Mouse (Mus musculus): ENCODE results near the gene Vmn1r208. TPM values are rescaled to one million over a fixed set of nuclear protein-coding genes. Genes with fewer than 3 reads are reported as not detected.
"Not testable (repeated sequence)": the region's sequence is repeated elsewhere in the genome, so short reads cannot be mapped to it uniquely, and the experiment has no call there.

Vmn1r208 gene
- not detected in 2 replicates for polyA plus RNA-seq (2015; fragmentation: Nextera tagmentation; extraction: Ambion mirVana)

- ATAC-seq; H3K27me3 ChIP-seq (replicated peaks; ENCODE audit: control insufficient read depth, insufficient read depth, low read length); H3K9me3 ChIP-seq (ENCODE audit: control insufficient read depth, low read length); H3K4me1 ChIP-seq (ENCODE audit: control insufficient read depth, insufficient read depth, low read depth, low read length); H3K9ac ChIP-seq (ENCODE audit: low read depth, low read length); H3K36me3 ChIP-seq (ENCODE audit: control insufficient read depth, insufficient read depth, low read length); H3K4me2 ChIP-seq (ENCODE audit: low read length); H3K4me3 ChIP-seq (ENCODE audit: low read length); H3K27ac ChIP-seq (ENCODE audit: low read depth, low read length): not testable (repeated sequence)
- WGBS = no CpG with 5 or more reads among the region's 7 CpGs
Measured at GRCm38 (mm10) chr13:22777300-22777699, at the start of gene Vmn1r208. Vmn1r208 (minus strand) TSS chr13:22777400.

GRCm38 (mm10) chr13:22821601-22822000 lies 44.4 kb upstream of the Vmn1r208 start:
- not testable (repeated sequence) for H3K4me1 ChIP-seq (ENCODE audit: control insufficient read depth, insufficient read depth, low read depth, low read length); H3K36me3 ChIP-seq (ENCODE audit: control insufficient read depth, insufficient read depth, low read length); ATAC-seq; H3K27me3 ChIP-seq (replicated peaks; ENCODE audit: control insufficient read depth, insufficient read depth, low read length); H3K4me2 ChIP-seq (ENCODE audit: low read length); H3K4me3 ChIP-seq (ENCODE audit: low read length); H3K27ac ChIP-seq (ENCODE audit: low read depth, low read length); H3K9ac ChIP-seq (ENCODE audit: low read depth, low read length); H3K9me3 ChIP-seq (ENCODE audit: control insufficient read depth, low read length)
- WGBS = 97% methylated on average over 1 of the region's 1 CpGs

GRCm38 (mm10) chr13:22809582-22809981 lies 32.4 kb upstream of the Vmn1r208 start, which contains the start of gene Vmn1r209:
Vmn1r209 (minus strand) TSS chr13:22809682.
- not testable (repeated sequence) for H3K36me3 ChIP-seq (ENCODE audit: control insufficient read depth, insufficient read depth, low read length); H3K27ac ChIP-seq (ENCODE audit: low read depth, low read length); H3K9ac ChIP-seq (ENCODE audit: low read depth, low read length); H3K27me3 ChIP-seq (replicated peaks; ENCODE audit: control insufficient read depth, insufficient read depth, low read length); H3K4me1 ChIP-seq (ENCODE audit: control insufficient read depth, insufficient read depth, low read depth, low read length); ATAC-seq; H3K4me2 ChIP-seq (ENCODE audit: low read length); H3K9me3 ChIP-seq (ENCODE audit: control insufficient read depth, low read length); H3K4me3 ChIP-seq (ENCODE audit: low read length)

GRCm38 (mm10) chr13:22788096-22788495 lies 10.9 kb upstream of the Vmn1r208 start:
- not testable (repeated sequence) for H3K9me3 ChIP-seq (ENCODE audit: control insufficient read depth, low read length); H3K9ac ChIP-seq (ENCODE audit: low read depth, low read length); H3K4me2 ChIP-seq (ENCODE audit: low read length); H3K27ac ChIP-seq (ENCODE audit: low read depth, low read length); H3K4me1 ChIP-seq (ENCODE audit: control insufficient read depth, insufficient read depth, low read depth, low read length); ATAC-seq; H3K36me3 ChIP-seq (ENCODE audit: control insufficient read depth, insufficient read depth, low read length); H3K4me3 ChIP-seq (ENCODE audit: low read length); H3K27me3 ChIP-seq (replicated peaks; ENCODE audit: control insufficient read depth, insufficient read depth, low read length)
- WGBS = 84% methylated on average over 3 of the region's 3 CpGs

GRCm38 (mm10) chr13:22784159-22784558 lies 7.0 kb upstream of the Vmn1r208 start:
- H3K4me3 ChIP-seq (ENCODE audit: low read length); H3K36me3 ChIP-seq (ENCODE audit: control insufficient read depth, insufficient read depth, low read length); ATAC-seq; H3K4me1 ChIP-seq (ENCODE audit: control insufficient read depth, insufficient read depth, low read depth, low read length); H3K9ac ChIP-seq (ENCODE audit: low read depth, low read length); H3K27ac ChIP-seq (ENCODE audit: low read depth, low read length); H3K9me3 ChIP-seq (ENCODE audit: control insufficient read depth, low read length); H3K4me2 ChIP-seq (ENCODE audit: low read length); H3K27me3 ChIP-seq (replicated peaks; ENCODE audit: control insufficient read depth, insufficient read depth, low read length): not testable (repeated sequence)

GRCm38 (mm10) chr13:22771592-22771991 lies 5.6 kb downstream of the Vmn1r208 start:
- H3K9me3 ChIP-seq (ENCODE audit: control insufficient read depth, low read length); H3K27me3 ChIP-seq (replicated peaks; ENCODE audit: control insufficient read depth, insufficient read depth, low read length); H3K4me2 ChIP-seq (ENCODE audit: low read length); H3K27ac ChIP-seq (ENCODE audit: low read depth, low read length); H3K4me3 ChIP-seq (ENCODE audit: low read length); ATAC-seq; H3K36me3 ChIP-seq (ENCODE audit: control insufficient read depth, insufficient read depth, low read length); H3K4me1 ChIP-seq (ENCODE audit: control insufficient read depth, insufficient read depth, low read depth, low read length); H3K9ac ChIP-seq (ENCODE audit: low read depth, low read length): not testable (repeated sequence)
- 88% methylated on average over 1 of the region's 2 CpGs for WGBS

GRCm38 (mm10) chr13:22747524-22747923 lies 29.7 kb downstream of the Vmn1r208 start:
- Histone ChIP-seq H3K9me3 (ENCODE audit: control insufficient read depth, low read length) (no peaks in the 10 kb centered on the region), H3K27me3 (replicated peaks; ENCODE audit: control insufficient read depth, insufficient read depth, low read length) (no peaks in the 10 kb centered on the region), H3K4me3 (ENCODE audit: low read length) (no peak overlapping the region), H3K9ac (ENCODE audit: low read depth, low read length) (no peak overlapping the region), H3K4me2 (ENCODE audit: low read length) (no peak overlapping the region), H3K27ac (ENCODE audit: low read depth, low read length) (no peak overlapping the region), H3K36me3 (ENCODE audit: control insufficient read depth, insufficient read depth, low read length) (no peaks in the 10 kb centered on the region), H3K4me1 (ENCODE audit: control insufficient read depth, insufficient read depth, low read depth, low read length) (no peaks in the 10 kb centered on the region)
- no peak for ATAC-seq

- not testable (repeated sequence) for H3K27me3 ChIP-seq (replicated peaks; ENCODE audit: control insufficient read depth, insufficient read depth, low read length); ATAC-seq; H3K27ac ChIP-seq (ENCODE audit: low read depth, low read length); H3K9me3 ChIP-seq (ENCODE audit: control insufficient read depth, low read length); H3K36me3 ChIP-seq (ENCODE audit: control insufficient read depth, insufficient read depth, low read length); H3K4me3 ChIP-seq (ENCODE audit: low read length); H3K4me2 ChIP-seq (ENCODE audit: low read length); H3K4me1 ChIP-seq (ENCODE audit: control insufficient read depth, insufficient read depth, low read depth, low read length); H3K9ac ChIP-seq (ENCODE audit: low read depth, low read length)
Measured at GRCm38 (mm10) chr13:22729529-22729928, 47.7 kb downstream of the Vmn1r208 start, which contains the start of gene Vmn1r207-ps. Vmn1r207-ps (minus strand) TSS chr13:22729629.
